Mouse (Mus musculus): ENCODE data around the gene Tmem116. TPM values are rescaled to one million over a fixed set of nuclear protein-coding genes. Genes with fewer than 3 reads are reported as not detected.
A peak's percentile ranks its signal among the peaks of the same experiment; 100 is the strongest.

The Tmem116 gene
- polyA plus RNA-seq, 1 experiment, result not detected

DNA sequence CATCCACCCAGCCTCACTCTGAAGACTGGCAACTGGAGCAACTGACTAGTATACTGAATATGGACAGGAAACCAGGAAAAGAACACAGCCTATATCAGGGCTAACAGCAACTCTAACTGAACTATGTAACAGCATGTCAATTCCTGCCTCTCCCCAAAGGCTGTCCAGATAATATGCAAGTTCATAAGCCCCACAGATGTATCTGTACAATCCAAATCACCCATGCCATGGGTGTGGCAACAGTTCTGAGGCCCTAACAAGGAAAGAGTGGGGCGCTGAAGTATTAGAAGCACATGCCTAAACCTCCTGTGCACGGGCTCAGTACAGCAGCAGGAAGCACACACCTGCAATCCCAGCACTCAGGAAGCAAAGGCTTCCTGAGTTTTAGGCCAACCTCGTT is 83.4 kb downstream of the Tmem116 start:
- WGBS, result 40% methylated on average over 3 of the region's 3 CpGs
- Histone ChIP-seq H3K4me1 (ENCODE audit: control insufficient read depth, insufficient read depth, low read length) (no peaks in the 10 kb centered on the region), H3K4me3 (replicated peaks; ENCODE audit: control insufficient read depth, low read depth, low read length) (no peak overlapping the region), H3K27ac (ENCODE audit: control insufficient read depth, insufficient read depth, low read depth, low read length, poor library complexity) (no peak overlapping the region)
- no peak for TF ChIP-seq CTCF (IDR thresholded peaks at IDR 0.05; ENCODE audit: control insufficient read depth, insufficient read depth, low read length)
- no peak for TF ChIP-seq POLR2A (IDR thresholded peaks at IDR 0.05; ENCODE audit: borderline replicate concordance, control insufficient read depth, low read depth, low read length)

DNA sequence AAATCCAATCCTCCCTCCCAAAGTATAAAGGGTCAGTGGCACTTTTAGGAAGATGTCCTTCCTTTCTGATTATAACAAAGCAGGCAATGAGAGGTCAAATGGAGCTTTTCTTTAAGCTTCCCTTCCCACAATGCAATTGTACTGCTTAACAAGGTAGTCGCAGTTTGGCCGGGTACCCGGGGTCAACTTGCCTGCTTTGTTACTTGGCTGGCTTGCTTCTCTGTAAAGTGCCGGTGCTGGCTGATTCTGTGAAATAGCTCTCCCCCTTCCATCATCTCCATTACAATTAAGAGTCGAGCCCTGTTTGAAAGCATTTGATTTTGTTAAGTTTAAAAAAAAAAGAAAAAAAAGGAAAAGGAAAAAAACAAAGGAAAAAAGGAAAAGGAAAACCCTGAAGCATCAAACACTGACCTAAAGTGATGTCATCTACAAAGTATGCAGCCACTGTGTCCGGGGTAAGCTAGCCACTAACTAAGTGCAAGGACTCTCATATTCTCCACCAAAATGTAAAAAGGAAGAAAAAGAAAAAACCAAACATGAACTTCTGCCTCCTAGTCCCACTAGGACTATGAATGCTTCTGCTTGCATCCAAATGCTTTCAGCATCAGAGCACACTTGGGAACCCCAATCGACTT is 85.3 kb downstream of the Tmem116 start:
- WGBS, result 85% methylated on average over 7 of the region's 7 CpGs
- H3K4me1 ChIP-seq (ENCODE audit: control insufficient read depth, insufficient read depth, low read length), result no peaks in the 10 kb centered on the region
- no peak overlapping the region for H3K4me3 ChIP-seq (replicated peaks; ENCODE audit: control insufficient read depth, low read depth, low read length)
- no peak overlapping the region for H3K27ac ChIP-seq (ENCODE audit: control insufficient read depth, insufficient read depth, low read depth, low read length, poor library complexity)
- TF ChIP-seq POLR2A (IDR thresholded peaks at IDR 0.05; ENCODE audit: borderline replicate concordance, control insufficient read depth, low read depth, low read length) (no peak), CTCF (IDR thresholded peaks at IDR 0.05; ENCODE audit: control insufficient read depth, insufficient read depth, low read length) (no peak)

DNA sequence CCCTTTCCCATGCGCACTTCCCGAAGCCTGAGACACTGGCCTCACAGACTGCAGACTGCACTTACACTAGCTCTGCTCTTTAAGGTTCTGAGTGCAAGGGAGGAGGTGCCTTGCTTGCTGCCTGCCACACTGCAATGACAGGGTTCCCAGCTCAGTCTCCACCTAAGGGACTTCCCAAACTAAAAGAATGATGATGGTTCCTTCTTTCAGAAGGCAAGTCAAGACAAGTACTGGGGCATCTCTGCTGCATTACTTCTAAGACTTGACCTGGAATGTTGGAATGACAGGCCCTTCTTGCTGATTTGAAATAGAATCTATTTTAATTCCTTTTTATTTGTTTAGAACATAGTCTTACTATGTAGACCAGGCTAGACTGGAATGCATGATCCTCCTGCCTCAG is 85.9 kb downstream of the Tmem116 start:
- no peak overlapping the region for H3K4me3 ChIP-seq (replicated peaks; ENCODE audit: control insufficient read depth, low read depth, low read length)
- H3K4me1 ChIP-seq (ENCODE audit: control insufficient read depth, insufficient read depth, low read length), result no peaks in the 10 kb centered on the region
- TF ChIP-seq CTCF (IDR thresholded peaks at IDR 0.05; ENCODE audit: control insufficient read depth, insufficient read depth, low read length) (no peak), POLR2A (IDR thresholded peaks at IDR 0.05; ENCODE audit: borderline replicate concordance, control insufficient read depth, low read depth, low read length) (no peak)
- 94% methylated on average over 2 of the region's 2 CpGs for WGBS
- H3K27ac ChIP-seq (ENCODE audit: control insufficient read depth, insufficient read depth, low read depth, low read length, poor library complexity), result no peak overlapping the region

DNA sequence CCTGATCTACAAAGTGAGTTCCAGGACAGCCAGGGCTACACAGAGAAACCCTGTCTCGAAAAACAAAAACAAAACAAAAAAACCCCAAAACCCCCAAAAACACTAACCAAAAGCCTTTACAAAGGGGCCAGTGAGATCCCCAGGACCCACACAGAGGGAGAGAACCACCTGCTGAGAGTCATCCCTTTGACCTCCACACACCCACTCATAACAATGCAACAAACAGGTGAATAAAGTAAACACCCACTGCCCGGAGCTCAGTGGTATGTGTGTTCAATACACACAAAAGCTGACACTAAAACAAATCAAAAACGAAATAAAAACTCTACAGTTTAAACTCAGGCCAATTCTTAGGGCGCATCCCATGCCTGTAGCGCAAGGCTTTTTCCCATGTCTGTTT is 88.4 kb downstream of the Tmem116 start:
- TF ChIP-seq CTCF (IDR thresholded peaks at IDR 0.05; ENCODE audit: control insufficient read depth, insufficient read depth, low read length) (no peak), POLR2A (IDR thresholded peaks at IDR 0.05; ENCODE audit: borderline replicate concordance, control insufficient read depth, low read depth, low read length) (no peak)
- no peaks in the 10 kb centered on the region; the same call in 1 of the 2 replicates for H3K4me1 ChIP-seq (ENCODE audit: control insufficient read depth, insufficient read depth, low read length)
- no peak overlapping the region for H3K27ac ChIP-seq (ENCODE audit: control insufficient read depth, insufficient read depth, low read depth, low read length, poor library complexity)
- 87% methylated on average over 5 of the region's 5 CpGs for WGBS
- no peak overlapping the region for H3K4me3 ChIP-seq (replicated peaks; ENCODE audit: control insufficient read depth, low read depth, low read length)

DNA sequence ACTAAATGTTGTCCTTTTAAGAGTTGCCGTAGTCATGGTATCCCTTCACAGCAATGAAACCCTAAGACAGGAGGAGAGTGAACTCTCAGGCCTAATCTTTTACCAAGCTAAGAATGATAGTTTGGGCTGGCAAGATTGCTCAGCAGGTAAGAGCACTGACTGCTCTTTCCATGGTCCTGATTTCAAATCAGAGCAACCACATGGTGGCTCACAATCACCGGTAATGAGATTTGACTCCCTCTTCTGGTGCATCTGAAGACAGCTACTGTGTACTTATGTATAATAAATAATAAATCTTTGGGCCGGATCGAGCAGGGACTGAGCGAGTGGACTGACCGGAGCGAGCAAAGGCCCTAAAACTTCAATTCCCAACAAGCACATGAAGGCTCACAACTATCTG is 89.5 kb downstream of the Tmem116 start:
- H3K4me1 ChIP-seq (ENCODE audit: control insufficient read depth, insufficient read depth, low read length), result no peaks in the 10 kb centered on the region; the same call in 1 of the 2 replicates

DNA sequence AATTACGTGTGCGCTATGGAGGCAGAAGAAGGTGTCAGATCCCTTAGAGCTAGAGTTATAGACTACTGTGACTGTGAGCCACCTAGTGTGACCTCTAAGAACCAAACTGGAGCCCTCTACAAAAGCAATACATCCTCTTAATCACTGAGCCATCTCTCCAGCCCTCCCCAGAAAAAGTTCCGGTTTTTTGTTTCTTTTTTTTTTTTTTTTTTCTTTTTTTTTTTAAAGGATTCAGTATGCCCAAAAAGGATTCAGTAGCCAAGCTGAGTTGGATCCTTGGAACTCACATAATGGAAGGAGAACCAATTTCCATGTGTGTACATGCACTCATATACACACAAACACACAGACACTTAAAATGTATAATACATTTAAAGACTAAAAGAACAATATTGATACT is 91.7 kb downstream of the Tmem116 start:
- TF ChIP-seq CTCF (IDR thresholded peaks at IDR 0.05; ENCODE audit: control insufficient read depth, insufficient read depth, low read length), result no peak
- Histone ChIP-seq H3K4me1 (ENCODE audit: control insufficient read depth, insufficient read depth, low read length) (no peaks in the 10 kb centered on the region; the same call in 1 of the 2 replicates), H3K4me3 (replicated peaks; ENCODE audit: control insufficient read depth, low read depth, low read length) (no peak overlapping the region), H3K27ac (ENCODE audit: control insufficient read depth, insufficient read depth, low read depth, low read length, poor library complexity) (no peak overlapping the region)
- WGBS, result 72% methylated on average over 3 of the region's 3 CpGs

More for the DNA sequence above, 89.5 kb downstream of the Tmem116 start:
- no peak overlapping the region for H3K4me3 ChIP-seq (replicated peaks; ENCODE audit: control insufficient read depth, low read depth, low read length)
- H3K27ac ChIP-seq (ENCODE audit: control insufficient read depth, insufficient read depth, low read depth, low read length, poor library complexity), result no peak overlapping the region
- TF ChIP-seq CTCF (IDR thresholded peaks at IDR 0.05; ENCODE audit: control insufficient read depth, insufficient read depth, low read length) (no peak), POLR2A (IDR thresholded peaks at IDR 0.05; ENCODE audit: borderline replicate concordance, control insufficient read depth, low read depth, low read length) (no peak)
- 76% methylated on average over 7 of the region's 7 CpGs for WGBS

DNA sequence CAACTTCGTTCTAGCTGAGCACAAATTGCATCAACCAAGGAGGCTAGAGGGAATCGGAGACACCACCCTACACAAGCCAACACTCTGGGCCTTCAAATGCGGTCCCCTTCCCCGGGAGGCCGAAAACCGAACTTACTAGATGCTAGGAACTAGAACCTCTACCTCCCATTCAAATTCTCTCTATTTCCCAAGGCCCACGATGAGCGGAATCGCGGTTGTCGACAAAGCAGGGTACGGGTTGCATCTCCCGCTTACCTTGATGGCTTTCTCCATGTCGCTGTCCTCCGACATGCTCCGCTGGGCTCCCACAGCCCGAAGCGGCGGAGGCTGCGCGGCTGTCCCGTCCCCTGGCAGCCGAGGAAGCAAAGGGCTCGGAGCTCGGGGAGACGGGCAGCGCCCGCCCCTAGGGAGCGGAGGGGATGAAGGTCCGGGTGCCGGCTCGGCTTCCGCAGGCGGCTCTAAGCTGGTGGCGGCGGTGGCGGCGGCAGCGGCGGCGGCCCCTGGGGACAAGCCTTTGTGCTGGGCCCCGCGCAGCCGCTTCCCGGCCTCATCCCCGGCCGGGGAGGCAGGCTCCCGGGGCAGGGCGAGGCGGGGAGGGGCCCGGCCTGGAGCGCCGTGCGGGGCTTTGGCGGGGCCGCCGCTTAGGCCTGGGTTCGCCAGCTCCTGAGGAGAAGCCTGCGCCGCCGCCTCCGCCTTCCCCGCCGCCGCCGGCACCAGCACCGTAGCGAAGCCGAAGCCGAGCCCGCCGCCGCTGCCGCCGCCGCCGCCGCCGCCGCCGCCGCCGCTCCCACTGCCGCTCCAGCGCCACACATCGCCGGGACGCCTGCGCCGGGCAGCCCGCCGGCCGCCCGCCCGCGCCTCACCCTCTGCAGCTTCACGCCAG is 93.5 kb downstream of the Tmem116 start, which contains the start of the genes Adam1a and Gm42878:
Adam1a (minus strand) TSS at position 573 of the 883 bp plus-strand sequence.
Gm42878 (minus strand) TSS at position 573 of the 883 bp plus-strand sequence.
- H3K4me3 ChIP-seq (replicated peaks; ENCODE audit: control insufficient read depth, low read depth, low read length), result peak within 1 kb of the TSS; percentile 73
- H3K4me1 ChIP-seq (ENCODE audit: control insufficient read depth, insufficient read depth, low read length), result no peaks in the 10 kb centered on the region; the same call in 1 of the 2 replicates
- 2% methylated on average over 91 of the region's 97 CpGs for WGBS
- H3K27ac ChIP-seq (ENCODE audit: control insufficient read depth, insufficient read depth, low read depth, low read length, poor library complexity), result peak within 1 kb of the TSS; percentile 96
- no peak for TF ChIP-seq CTCF (IDR thresholded peaks at IDR 0.05; ENCODE audit: control insufficient read depth, insufficient read depth, low read length)
- no peak for TF ChIP-seq POLR2A (IDR thresholded peaks at IDR 0.05; ENCODE audit: borderline replicate concordance, control insufficient read depth, low read depth, low read length)

DNA sequence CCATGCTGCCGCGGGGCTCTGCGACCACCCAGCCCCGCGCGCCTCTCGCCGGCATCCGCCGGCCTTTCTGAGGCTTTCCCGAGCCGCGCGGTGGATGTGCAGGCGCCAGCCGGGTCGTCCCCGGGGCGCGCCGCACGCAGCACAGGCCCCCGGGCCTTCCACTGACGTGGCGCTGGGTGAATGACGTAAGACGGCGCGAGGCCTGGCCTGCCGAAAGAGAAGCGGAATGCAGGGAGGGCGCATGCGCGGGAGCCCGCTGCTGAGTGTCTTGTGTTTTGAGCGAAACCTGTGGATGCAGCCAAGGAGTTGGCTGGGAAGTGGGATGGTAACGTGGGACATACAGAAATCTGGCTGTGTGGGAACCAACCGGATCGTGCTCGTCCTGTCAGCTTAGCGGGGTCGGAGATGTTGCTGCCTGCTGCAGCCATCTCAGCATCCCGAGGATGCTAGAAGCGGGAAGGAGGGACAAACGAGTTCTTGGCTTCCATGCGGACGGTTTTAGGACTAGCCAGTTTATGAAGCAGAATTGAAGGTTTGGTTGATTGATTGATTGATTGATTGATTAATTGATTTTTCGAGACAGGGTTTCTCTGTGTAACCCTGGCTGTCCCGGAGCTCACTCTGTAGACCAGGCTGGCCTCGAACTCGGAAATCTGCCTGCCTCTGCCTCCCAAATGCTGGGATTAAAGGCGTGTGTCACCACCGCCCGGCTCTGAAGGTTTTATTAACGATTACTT is 94.3 kb downstream of the Tmem116 start, which contains the start of gene Mapkapk5:
Mapkapk5 (minus strand) TSS at position 113 of the 737 bp plus-strand sequence.
- H3K27ac ChIP-seq (ENCODE audit: control insufficient read depth, insufficient read depth, low read depth, low read length, poor library complexity), result peak within 1 kb of the TSS; percentile 96
- under 1% methylated on average over 55 of the region's 55 CpGs for WGBS
- H3K4me1 ChIP-seq (ENCODE audit: control insufficient read depth, insufficient read depth, low read length), result no peaks in the 10 kb centered on the region; the same call in 1 of the 2 replicates
- peak within 1 kb of the TSS; percentile 73 for H3K4me3 ChIP-seq (replicated peaks; ENCODE audit: control insufficient read depth, low read depth, low read length)
- TF ChIP-seq POLR2A (IDR thresholded peaks at IDR 0.05; ENCODE audit: borderline replicate concordance, control insufficient read depth, low read depth, low read length) (peak; percentile 51; the same call in 1 of the 2 replicates), CTCF (IDR thresholded peaks at IDR 0.05; ENCODE audit: control insufficient read depth, insufficient read depth, low read length) (no peak)
